32 mouse cellular contexts compared by ENCODE assay signal in genomic region chr1:79522394-79522793, GRCm38 (mm10).
"Had no signal": no experiment of that assay in that cellular context is flagged by ENCODE, and none has a peak within 500 bp of the region (broad histone marks: within the 10 kb centered on the region; RNA-seq: fewer than 3 reads in every experiment).

No protein-coding gene starts in this region.

- H3K27ac ChIP-seq: heart, adult 2 months; heart, embryonic 10.5 days; heart, embryonic 13.5 days; heart, embryonic 15.5 days; hindbrain, embryonic 10.5 days; hindbrain, embryonic 12.5 days; hindbrain, embryonic 13.5 days; hindbrain, embryonic 14.5 days; hindbrain, embryonic 15.5 days; hindbrain, postnatal 0 days; intestine, embryonic 15.5 days; layer of hippocampus, adult 2 months; left cerebral cortex, adult 2 months had no signal

- H3K4me1 ChIP-seq: heart, embryonic 10.5 days; heart, embryonic 12.5 days; heart, embryonic 13.5 days; heart, embryonic 15.5 days; hindbrain, embryonic 10.5 days; hindbrain, embryonic 12.5 days; hindbrain, embryonic 13.5 days; hindbrain, embryonic 15.5 days; intestine, embryonic 15.5 days had no signal

- H3K9ac ChIP-seq: heart, embryonic 12.5 days; heart, embryonic 13.5 days; heart, embryonic 15.5 days; hindbrain, embryonic 12.5 days; hindbrain, embryonic 13.5 days; hindbrain, embryonic 14.5 days; hindbrain, embryonic 15.5 days; intestine, embryonic 15.5 days had no signal

- H3K36me3 ChIP-seq: heart, embryonic 10.5 days; heart, embryonic 12.5 days; heart, embryonic 13.5 days; heart, embryonic 15.5 days; hindbrain, embryonic 10.5 days; hindbrain, embryonic 12.5 days; hindbrain, embryonic 13.5 days; hindbrain, embryonic 15.5 days; intestine, embryonic 15.5 days had no signal

- DNase-seq: heart, adult 18-20 months; heart, adult 2 months; heart, postnatal 10 days; heart, postnatal 14 days; heart, postnatal 36 days; heart, postnatal 4 days; kidney, adult 11 months; kidney, adult 18-20 months; kidney, adult 8-10 months; kidney, postnatal 14 days; kidney, postnatal 36 days; kidney, postnatal 4 days; layer of hippocampus, adult 9-11 months; layer of hippocampus, postnatal 36 days had no signal

- ATAC-seq: hindbrain, embryonic 16.5 days; hindbrain, postnatal 0 days; inflammation-experienced regulatory T-cells, adult 6 months; intestine, embryonic 15.5 days; intestine, embryonic 16.5 days; intestine, postnatal 0 days had no signal

- H3K27me3 ChIP-seq: heart, embryonic 12.5 days; heart, embryonic 13.5 days; heart, embryonic 15.5 days; hindbrain, embryonic 12.5 days; hindbrain, embryonic 13.5 days; hindbrain, embryonic 15.5 days; intestine, embryonic 15.5 days had no signal

- H3K4me3 ChIP-seq: heart, adult 2 months; heart, embryonic 10.5 days; heart, embryonic 12.5 days; heart, embryonic 13.5 days; heart, embryonic 15.5 days; hindbrain, embryonic 10.5 days; hindbrain, embryonic 12.5 days; hindbrain, embryonic 13.5 days; hindbrain, embryonic 15.5 days; intestine, embryonic 15.5 days; layer of hippocampus, adult 2 months; left cerebral cortex, adult 2 months had no signal

- H3K9me3 ChIP-seq: heart, embryonic 10.5 days; heart, embryonic 12.5 days; heart, embryonic 13.5 days; heart, embryonic 15.5 days; hindbrain, embryonic 10.5 days; hindbrain, embryonic 12.5 days; hindbrain, embryonic 13.5 days; hindbrain, embryonic 15.5 days; intestine, embryonic 15.5 days had no signal

- H3K4me2 ChIP-seq: heart, embryonic 11.5 days; heart, embryonic 12.5 days; heart, embryonic 13.5 days; heart, embryonic 15.5 days; hindbrain, embryonic 12.5 days; hindbrain, embryonic 13.5 days; hindbrain, embryonic 14.5 days; hindbrain, embryonic 15.5 days; intestine, embryonic 15.5 days had no signal
